Mouse (Mus musculus): ENCODE measurements around the gene Rhox7b. TPM values are rescaled to one million over a fixed set of nuclear protein-coding genes. Genes with fewer than 3 reads are reported as not detected.
"Not testable (repeated sequence)": the region's sequence is repeated elsewhere in the genome, so short reads cannot be mapped to it uniquely, and the experiment has no call there.

Gene Rhox7b
- not detected in 2 replicates for polyA plus RNA-seq (2014; fragmentation: Nextera tagmentation; extraction: Ambion mirVana)

DNA sequence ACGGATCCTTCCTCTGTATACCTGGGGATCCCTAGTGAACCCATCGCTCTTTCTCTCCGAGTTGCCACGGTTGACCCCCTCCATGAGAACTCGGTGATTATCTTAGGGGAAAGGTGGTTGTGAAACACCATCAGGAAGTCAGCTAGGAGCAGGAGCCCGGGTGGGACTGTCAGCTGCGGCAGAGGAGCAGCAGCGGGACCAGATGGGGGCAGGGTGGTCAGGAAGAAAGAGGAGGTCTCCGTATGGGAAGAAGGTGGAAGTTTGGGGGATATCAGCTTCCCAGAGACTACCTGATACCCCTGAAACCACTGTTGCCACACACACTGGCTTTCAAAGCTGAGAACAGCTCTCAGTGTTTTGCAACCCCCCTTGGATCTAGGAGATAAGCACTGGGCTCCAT is at the start of gene Rhox7b:
Rhox7b (minus strand) TSS at position 101 of the 400 bp plus-strand sequence.
- H3K4me2 ChIP-seq (ENCODE audit: low read depth, low read length); DNase-seq (ENCODE audit: low spot score); H3K27ac ChIP-seq (replicated peaks; ENCODE audit: low read depth, low read length); H3K4me3 ChIP-seq (ENCODE audit: low read depth, low read length); H3K4me1 ChIP-seq (ENCODE audit: control insufficient read depth, insufficient read depth, low read length); H3K9me3 ChIP-seq (ENCODE audit: control insufficient read depth, low read length); H3K27me3 ChIP-seq (replicated peaks; ENCODE audit: control insufficient read depth, insufficient read depth, low read length); ATAC-seq (ENCODE audit: low read depth); H3K36me3 ChIP-seq (ENCODE audit: control insufficient read depth, insufficient read depth, low read length); H3K9ac ChIP-seq (ENCODE audit: low read depth, low read length): not testable (repeated sequence)
- 64% methylated on average over 9 of the region's 9 CpGs for WGBS

DNA sequence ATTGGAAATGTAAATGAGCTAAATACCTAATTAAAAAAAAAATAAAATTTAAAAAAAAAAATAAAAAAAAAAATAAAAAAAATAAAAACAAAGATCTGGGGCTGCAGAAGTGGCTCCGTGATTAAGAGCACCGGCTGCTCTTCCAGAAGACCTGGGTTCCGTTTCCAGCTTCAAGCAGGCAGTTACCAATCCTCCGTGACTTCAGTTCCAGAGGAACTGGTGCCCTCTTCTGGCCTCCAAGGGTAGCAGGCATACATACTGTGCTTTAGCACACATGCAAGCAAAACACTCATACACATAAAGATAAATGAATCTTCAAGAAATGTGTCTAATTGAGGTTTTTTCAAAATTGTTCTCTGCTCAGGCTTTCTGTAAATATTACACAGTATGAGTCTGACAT is 19.3 kb upstream of the Rhox7b start:
- 70% methylated on average over 4 of the region's 4 CpGs for WGBS
- ATAC-seq (ENCODE audit: low read depth) (no peak), DNase-seq (ENCODE audit: low spot score) (no peak)
- Histone ChIP-seq H3K9me3 (ENCODE audit: control insufficient read depth, low read length) (no peaks in the 10 kb centered on the region), H3K36me3 (ENCODE audit: control insufficient read depth, insufficient read depth, low read length) (no peaks in the 10 kb centered on the region), H3K27me3 (replicated peaks; ENCODE audit: control insufficient read depth, insufficient read depth, low read length) (no peaks in the 10 kb centered on the region), H3K27ac (replicated peaks; ENCODE audit: low read depth, low read length) (no peak overlapping the region), H3K4me2 (ENCODE audit: low read depth, low read length) (no peak overlapping the region), H3K4me1 (ENCODE audit: control insufficient read depth, insufficient read depth, low read length) (no peaks in the 10 kb centered on the region), H3K4me3 (ENCODE audit: low read depth, low read length) (no peak overlapping the region), H3K9ac (ENCODE audit: low read depth, low read length) (no peak overlapping the region)

DNA sequence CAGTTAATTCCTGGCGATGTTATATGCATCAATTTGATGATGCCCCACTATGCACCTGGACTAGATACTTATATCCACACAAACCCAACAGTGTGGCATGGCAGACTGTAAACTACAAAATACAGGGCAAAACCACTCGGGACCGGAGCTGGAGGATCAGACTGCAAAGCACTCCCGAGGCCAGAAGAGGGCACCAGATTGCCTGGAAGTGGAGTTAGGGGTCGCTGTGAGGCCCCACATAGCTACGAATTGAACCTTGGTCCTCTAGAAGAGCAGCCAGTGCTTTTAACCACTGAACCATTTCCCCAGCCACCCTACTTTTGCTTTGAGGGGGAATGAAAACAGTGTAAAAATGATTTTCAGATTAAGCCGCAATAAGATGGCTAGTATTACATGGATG is 11.5 kb upstream of the Rhox7b start:
- Histone ChIP-seq H3K27me3 (replicated peaks; ENCODE audit: control insufficient read depth, insufficient read depth, low read length) (no peaks in the 10 kb centered on the region), H3K4me1 (ENCODE audit: control insufficient read depth, insufficient read depth, low read length) (no peaks in the 10 kb centered on the region), H3K27ac (replicated peaks; ENCODE audit: low read depth, low read length) (no peak overlapping the region), H3K9ac (ENCODE audit: low read depth, low read length) (no peak overlapping the region), H3K4me2 (ENCODE audit: low read depth, low read length) (no peak overlapping the region), H3K9me3 (ENCODE audit: control insufficient read depth, low read length) (no peaks in the 10 kb centered on the region), H3K4me3 (ENCODE audit: low read depth, low read length) (no peak overlapping the region), H3K36me3 (ENCODE audit: control insufficient read depth, insufficient read depth, low read length) (no peaks in the 10 kb centered on the region)
- no peak for DNase-seq (ENCODE audit: low spot score)
- no peak for ATAC-seq (ENCODE audit: low read depth)
- 50% methylated on average over 7 of the region's 7 CpGs for WGBS

DNA sequence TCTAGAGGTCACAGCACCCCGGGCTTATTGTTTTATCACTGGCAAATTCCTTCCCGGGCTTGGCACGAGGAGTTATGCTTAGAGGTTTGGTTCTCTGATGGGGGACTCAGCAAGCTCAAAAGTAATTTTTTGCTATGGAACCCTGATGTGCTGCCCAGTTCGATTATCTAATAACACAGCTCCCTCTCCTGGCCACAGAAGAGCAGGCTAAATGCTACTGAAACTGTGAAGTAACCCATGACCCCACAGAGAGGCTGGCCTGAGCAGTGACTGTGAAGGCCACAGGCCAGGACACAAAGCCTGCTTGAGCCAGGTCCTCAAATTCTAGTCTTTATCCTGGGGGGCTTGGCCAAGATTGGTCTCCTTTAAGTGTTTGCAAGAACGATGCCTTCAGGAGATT is 6.7 kb upstream of the Rhox7b start:
- H3K36me3 ChIP-seq (ENCODE audit: control insufficient read depth, insufficient read depth, low read length) = no peaks in the 10 kb centered on the region
- no peak overlapping the region for H3K4me3 ChIP-seq (ENCODE audit: low read depth, low read length)
- H3K9me3 ChIP-seq (ENCODE audit: control insufficient read depth, low read length) = no peaks in the 10 kb centered on the region
- no peaks in the 10 kb centered on the region for H3K4me1 ChIP-seq (ENCODE audit: control insufficient read depth, insufficient read depth, low read length)
- 74% methylated on average over 5 of the region's 5 CpGs for WGBS
- no peaks in the 10 kb centered on the region for H3K27me3 ChIP-seq (replicated peaks; ENCODE audit: control insufficient read depth, insufficient read depth, low read length)
- H3K9ac ChIP-seq (ENCODE audit: low read depth, low read length) = no peak overlapping the region
- DNase-seq (ENCODE audit: low spot score) (peak; percentile 1), ATAC-seq (ENCODE audit: low read depth) (no peak)
- H3K4me2 ChIP-seq (ENCODE audit: low read depth, low read length) = no peak overlapping the region
- no peak overlapping the region for H3K27ac ChIP-seq (replicated peaks; ENCODE audit: low read depth, low read length)

DNA sequence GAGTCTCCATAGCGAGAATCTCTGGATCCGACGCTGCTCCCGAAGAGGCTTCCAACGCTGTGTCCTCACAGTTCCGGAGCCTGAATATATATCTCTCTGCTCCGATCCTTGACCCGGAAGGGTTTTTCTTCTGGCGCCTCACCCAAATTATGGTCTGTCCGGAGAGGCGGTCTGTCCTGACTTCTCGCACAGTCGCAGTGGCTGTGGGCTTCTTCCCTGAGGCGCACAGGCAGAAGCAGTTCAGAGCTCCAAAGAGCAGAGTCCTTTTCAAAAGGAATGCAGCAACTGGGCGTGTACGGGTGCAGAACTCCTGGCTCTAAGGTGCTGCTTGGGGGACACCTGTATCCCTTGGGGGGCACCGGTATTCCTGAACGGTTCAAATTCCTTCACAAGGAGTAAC is 4.6 kb upstream of the Rhox7b start, which contains the start of gene Rhox9:
Rhox9 (minus strand) TSS at position 101 of the 400 bp plus-strand sequence.
- not testable (repeated sequence) for H3K9ac ChIP-seq (ENCODE audit: low read depth, low read length); H3K9me3 ChIP-seq (ENCODE audit: control insufficient read depth, low read length); H3K4me2 ChIP-seq (ENCODE audit: low read depth, low read length); H3K27ac ChIP-seq (replicated peaks; ENCODE audit: low read depth, low read length); H3K27me3 ChIP-seq (replicated peaks; ENCODE audit: control insufficient read depth, insufficient read depth, low read length); H3K36me3 ChIP-seq (ENCODE audit: control insufficient read depth, insufficient read depth, low read length); ATAC-seq (ENCODE audit: low read depth); DNase-seq (ENCODE audit: low spot score); H3K4me1 ChIP-seq (ENCODE audit: control insufficient read depth, insufficient read depth, low read length); H3K4me3 ChIP-seq (ENCODE audit: low read depth, low read length)
- WGBS = 91% methylated on average over 8 of the region's 18 CpGs

DNA sequence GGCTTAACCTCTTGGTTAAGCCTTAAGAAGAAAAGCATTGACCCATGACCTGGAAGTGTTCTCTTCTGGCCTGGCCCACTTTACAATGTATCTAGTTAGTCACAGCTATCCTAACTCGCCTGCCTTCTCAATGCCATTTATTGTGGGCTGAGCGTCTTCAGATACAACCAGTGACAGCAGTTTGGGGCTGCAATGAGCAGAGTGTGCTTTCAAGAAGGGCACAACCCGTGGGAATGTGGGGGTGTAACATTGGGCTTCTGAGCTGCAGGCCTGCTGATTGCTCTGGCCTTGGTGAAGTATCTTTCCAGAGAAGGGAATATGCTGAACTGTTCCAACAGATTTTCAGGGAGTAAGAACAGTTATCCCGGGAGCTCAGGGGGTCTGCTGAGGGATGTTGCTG is 18.2 kb downstream of the Rhox7b start, which contains the start of gene Rhox8:
Rhox8 (minus strand) TSS at position 101 of the 400 bp plus-strand sequence.
- no peaks in the 10 kb centered on the region for H3K4me1 ChIP-seq (ENCODE audit: control insufficient read depth, insufficient read depth, low read length)
- no peaks in the 10 kb centered on the region for H3K36me3 ChIP-seq (ENCODE audit: control insufficient read depth, insufficient read depth, low read length)
- H3K4me3 ChIP-seq (ENCODE audit: low read depth, low read length) = no peak within 1 kb of the TSS
- H3K4me2 ChIP-seq (ENCODE audit: low read depth, low read length) = no peak within 1 kb of the TSS
- 69% methylated on average over 4 of the region's 4 CpGs for WGBS
- H3K9me3 ChIP-seq (ENCODE audit: control insufficient read depth, low read length) = no peaks in the 10 kb centered on the region
- H3K27ac ChIP-seq (replicated peaks; ENCODE audit: low read depth, low read length) = no peak within 1 kb of the TSS
- H3K27me3 ChIP-seq (replicated peaks; ENCODE audit: control insufficient read depth, insufficient read depth, low read length) = no peaks in the 10 kb centered on the region
- DNase-seq (ENCODE audit: low spot score) = no peak
- no peak within 1 kb of the TSS for H3K9ac ChIP-seq (ENCODE audit: low read depth, low read length)
- ATAC-seq (ENCODE audit: low read depth) = no peak

DNA sequence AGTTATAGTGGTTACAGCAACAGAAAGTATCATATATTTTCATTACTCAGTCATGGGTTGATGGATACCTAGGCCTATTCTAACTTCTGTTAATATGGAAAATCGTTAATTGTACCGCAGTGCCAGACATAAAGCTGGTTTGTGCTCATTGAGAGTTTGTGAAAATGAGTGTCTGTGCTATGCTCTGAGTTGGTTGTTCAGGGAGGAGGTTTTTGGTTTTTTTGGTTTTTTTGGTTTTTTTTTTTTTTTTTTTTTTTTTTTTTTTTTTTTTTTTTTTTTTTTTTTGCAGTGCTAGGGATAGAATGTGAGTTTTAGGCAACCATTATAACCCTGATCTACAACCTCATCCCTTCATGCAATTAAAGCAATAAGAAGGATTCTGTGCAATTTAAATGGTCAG is 25.4 kb downstream of the Rhox7b start:
- H3K27ac ChIP-seq (replicated peaks; ENCODE audit: low read depth, low read length) = no peak overlapping the region
- H3K9me3 ChIP-seq (ENCODE audit: control insufficient read depth, low read length) = no peaks in the 10 kb centered on the region
- no peak overlapping the region for H3K4me2 ChIP-seq (ENCODE audit: low read depth, low read length)
- H3K9ac ChIP-seq (ENCODE audit: low read depth, low read length) = no peak overlapping the region
- no peak overlapping the region for H3K4me3 ChIP-seq (ENCODE audit: low read depth, low read length)
- ATAC-seq (ENCODE audit: low read depth) (no peak), DNase-seq (ENCODE audit: low spot score) (no peak)
- no peaks in the 10 kb centered on the region for H3K4me1 ChIP-seq (ENCODE audit: control insufficient read depth, insufficient read depth, low read length)
- no peaks in the 10 kb centered on the region for H3K36me3 ChIP-seq (ENCODE audit: control insufficient read depth, insufficient read depth, low read length)
- 93% methylated on average over 2 of the region's 2 CpGs for WGBS
- no peaks in the 10 kb centered on the region for H3K27me3 ChIP-seq (replicated peaks; ENCODE audit: control insufficient read depth, insufficient read depth, low read length)

Other genes with a start within 250 kb of the Rhox7b start
- not detected in 2 replicates for gene Rhox4g, start 245.9 kb downstream of the Rhox7b start, polyA plus RNA-seq (2014; fragmentation: Nextera tagmentation; extraction: Ambion mirVana)
- not detected in 2 replicates for gene Rhox3h, start 228.5 kb downstream of the Rhox7b start, polyA plus RNA-seq (2014; fragmentation: Nextera tagmentation; extraction: Ambion mirVana)
- gene Rhox2h, start 224.0 kb downstream of the Rhox7b start, polyA plus RNA-seq (2014; fragmentation: Nextera tagmentation; extraction: Ambion mirVana) = not detected in 2 replicates
- 0.63 and 1.7 TPM in 2 replicates for gene Rhox5, start 92.4 kb downstream of the Rhox7b start, polyA plus RNA-seq (2014; fragmentation: Nextera tagmentation; extraction: Ambion mirVana)
- 0.33 and 0.41 TPM in 2 replicates for gene Rhox6, start 70.3 kb downstream of the Rhox7b start, polyA plus RNA-seq (2014; fragmentation: Nextera tagmentation; extraction: Ambion mirVana)
- gene Rhox7a, start 65.5 kb downstream of the Rhox7b start, polyA plus RNA-seq (2014; fragmentation: Nextera tagmentation; extraction: Ambion mirVana) = not detected in 2 replicates
- not detected in 2 replicates for gene Rhox8, start 18.3 kb downstream of the Rhox7b start, polyA plus RNA-seq (2014; fragmentation: Nextera tagmentation; extraction: Ambion mirVana)
- not detected in 2 replicates for gene Rhox9, start 4.5 kb upstream of the Rhox7b start, polyA plus RNA-seq (2014; fragmentation: Nextera tagmentation; extraction: Ambion mirVana)
- gene Btg1-ps1, start 121.6 kb upstream of the Rhox7b start, polyA plus RNA-seq (2014; fragmentation: Nextera tagmentation; extraction: Ambion mirVana) = not detected in 2 replicates
- gene Btg1-ps2, start 145.9 kb upstream of the Rhox7b start, polyA plus RNA-seq (2014; fragmentation: Nextera tagmentation; extraction: Ambion mirVana) = not detected in 2 replicates
- gene Rhox10, start 169.2 kb upstream of the Rhox7b start, polyA plus RNA-seq (2014; fragmentation: Nextera tagmentation; extraction: Ambion mirVana) = not detected in 2 replicates
- not detected in 2 replicates for gene Rhox11, start 187.9 kb upstream of the Rhox7b start, polyA plus RNA-seq (2014; fragmentation: Nextera tagmentation; extraction: Ambion mirVana)
- gene Rhox12, start 213.7 kb upstream of the Rhox7b start, polyA plus RNA-seq (2014; fragmentation: Nextera tagmentation; extraction: Ambion mirVana) = not detected in 2 replicates
- not detected in 2 replicates for gene Rhox13, start 224.0 kb upstream of the Rhox7b start, polyA plus RNA-seq (2014; fragmentation: Nextera tagmentation; extraction: Ambion mirVana)

Data from embryonic facial prominence, embryonic 14.5 days (tissue).